Mouse (Mus musculus) ES-Bruce4 (cell line): Measurements from ENCODE around the gene 2410015M20Rik.

Experiments
- CTCF ChIP-seq: IDR thresholded peaks from one replicate; pipeline ENCODE4 v1.8.1; 2011; ENCODE audit warnings: low read depth, low read length
- EP300 ChIP-seq: IDR thresholded peaks from 2 replicates; pipeline ENCODE4 v1.6.1; 2011; ENCODE audit warnings: low read depth, low read length; ENCODE audit not compliant: insufficient read depth
- POLR2A ChIP-seq: IDR thresholded peaks from one replicate; pipeline ENCODE4 v1.8.1; 2011; ENCODE audit warnings: low read length; ENCODE audit not compliant: insufficient read depth

DNA sequence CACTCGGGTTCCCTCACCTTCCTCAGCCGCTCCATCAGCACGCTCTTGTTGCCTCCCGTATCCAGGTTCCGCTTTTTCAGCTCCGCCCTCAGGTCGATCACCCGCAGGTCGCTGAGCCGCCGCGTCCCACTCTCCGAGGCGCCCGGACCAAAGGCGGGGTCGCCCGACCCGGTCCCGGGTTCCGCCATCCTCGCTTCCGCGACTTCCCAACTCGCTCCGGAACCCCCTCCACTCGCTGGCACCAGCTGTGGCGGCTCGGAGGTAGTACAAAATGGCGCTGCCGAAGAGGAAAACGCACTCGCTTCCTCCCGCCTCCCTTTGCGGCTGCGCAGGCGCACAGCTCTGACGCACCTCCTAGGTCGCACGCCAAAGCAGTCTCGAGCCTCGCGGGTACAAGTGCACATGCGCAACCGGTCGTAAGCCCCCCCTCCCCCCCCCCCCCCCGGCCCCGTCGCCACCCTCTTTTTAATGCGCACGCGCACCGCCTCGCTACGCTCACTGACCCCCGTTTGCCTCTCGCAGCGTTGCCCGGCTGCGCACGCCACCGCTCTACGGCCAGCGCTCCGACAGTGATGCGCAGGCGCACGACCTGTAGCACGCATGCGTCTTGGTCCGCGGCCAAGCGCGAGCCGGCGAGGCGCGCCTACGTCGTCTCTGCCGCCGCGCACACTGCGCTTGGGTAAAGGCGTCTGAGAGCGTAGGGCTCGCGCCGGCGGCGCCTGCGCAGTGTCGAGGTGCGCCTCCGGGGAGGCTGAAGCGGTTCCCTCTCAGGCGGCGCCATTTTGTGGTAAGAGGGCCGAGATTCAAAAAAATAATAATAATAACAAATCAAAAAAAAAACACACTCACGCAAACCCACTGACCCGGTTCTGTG, 25.1 kb downstream of the 2410015M20Rik start, which contains the start of the genes Safb2 and Safb:
- TF ChIP-seq EP300: no peak
- TF ChIP-seq POLR2A: peak; percentile 57
- TF ChIP-seq CTCF: no peak
